Mouse (Mus musculus) CH12F3 (cell line): ENCODE measurements around the gene Ctso.

Experiments used
- in situ Hi-C: fragments of 300-500 bp; cut with MboI; formaldehyde crosslinking; loops from 2 replicates; pipeline ENCODE4 v1.14.3; 2020; ENCODE audit warnings: low sequenced_read_pairs

Ctso gene

DNA sequence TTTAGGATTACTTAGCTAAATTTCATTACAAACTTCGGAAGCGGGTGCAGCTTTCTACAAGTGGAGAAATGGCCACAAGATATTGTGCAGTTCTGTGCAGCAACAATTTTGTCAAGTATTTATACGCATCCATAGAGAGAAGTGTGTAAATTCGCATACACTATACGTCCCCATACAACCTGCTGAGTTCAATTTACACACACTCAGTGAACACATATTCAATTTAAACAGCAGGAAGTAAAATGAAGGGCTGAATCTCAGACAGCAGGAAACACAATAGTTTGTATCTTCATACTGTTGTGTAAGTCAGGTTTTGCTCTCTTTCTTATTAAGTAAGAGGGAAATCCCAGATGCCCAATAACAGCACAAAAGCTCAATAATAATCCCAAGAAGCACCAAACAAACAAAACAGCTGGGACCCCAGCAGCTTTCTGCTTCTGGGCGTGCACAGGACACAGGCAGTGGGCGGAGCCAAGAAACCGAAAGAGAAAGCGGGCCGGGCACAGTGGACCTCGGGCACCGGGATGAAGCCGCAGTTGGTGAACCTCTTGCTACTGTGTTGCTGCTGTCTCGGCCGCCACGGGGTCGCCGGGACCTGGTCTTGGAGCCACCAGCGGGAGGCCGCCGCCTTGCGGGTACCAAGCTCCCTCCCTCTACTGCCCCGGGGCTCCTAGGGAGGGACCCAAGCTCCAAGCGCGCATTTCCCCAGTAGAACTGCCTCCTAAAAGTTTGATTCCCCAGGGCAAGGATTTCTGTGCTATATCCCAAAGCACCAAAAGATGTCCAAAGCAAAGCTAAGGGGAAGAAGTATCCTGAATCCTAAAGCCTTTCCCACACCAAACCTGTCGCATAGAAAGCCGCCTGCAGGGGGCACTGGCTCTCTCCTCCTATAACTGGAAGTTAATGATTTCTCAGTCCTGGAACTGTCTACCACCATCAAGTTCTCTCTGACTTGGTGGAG, at the start of gene Ctso:
Gene Ctso (plus strand): TSS at position 461 of the 961 bp plus-strand sequence.
- in situ Hi-C loops = no loop called here

DNA sequence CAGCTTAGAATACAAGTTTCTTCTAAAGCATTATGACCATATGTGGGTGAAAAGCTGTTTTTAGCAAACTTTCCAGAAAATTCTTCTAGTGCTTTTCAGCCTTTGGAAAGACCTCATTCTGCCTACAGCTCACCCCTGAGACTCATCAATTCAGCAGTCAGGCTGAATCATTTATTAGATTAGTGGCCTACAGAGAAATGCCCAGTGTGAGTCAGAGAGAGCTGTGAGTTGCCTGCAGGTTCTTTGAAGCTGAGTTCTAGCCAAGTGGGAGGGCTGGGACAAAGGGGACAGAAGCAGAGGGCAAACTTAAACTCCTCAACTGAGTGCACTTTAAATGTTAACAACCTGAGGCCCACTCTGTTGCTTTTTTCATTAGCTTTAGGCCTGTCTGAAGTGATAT, 48.5 kb upstream of the Ctso start:
- in situ Hi-C loops = no loop called here

DNA sequence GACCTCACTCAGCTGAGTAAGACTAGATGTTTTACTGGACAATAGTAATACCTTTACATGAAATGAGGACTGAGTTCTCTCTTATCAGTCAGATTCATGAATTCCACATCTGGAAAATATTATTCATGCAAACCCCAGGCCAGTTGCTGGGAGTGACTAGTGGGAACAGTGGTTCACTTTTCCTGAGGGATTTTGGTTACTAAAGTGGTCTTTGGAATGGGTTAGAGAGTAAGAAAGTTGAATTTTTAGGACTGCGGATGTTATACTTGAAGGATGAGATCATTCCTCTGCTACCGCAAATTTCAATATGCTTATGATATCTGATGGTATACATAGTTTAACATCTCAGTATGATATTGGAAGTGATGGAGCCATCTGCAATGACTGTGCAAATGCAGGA, 46.8 kb upstream of the Ctso start:
- in situ Hi-C loops = no loop called here

DNA sequence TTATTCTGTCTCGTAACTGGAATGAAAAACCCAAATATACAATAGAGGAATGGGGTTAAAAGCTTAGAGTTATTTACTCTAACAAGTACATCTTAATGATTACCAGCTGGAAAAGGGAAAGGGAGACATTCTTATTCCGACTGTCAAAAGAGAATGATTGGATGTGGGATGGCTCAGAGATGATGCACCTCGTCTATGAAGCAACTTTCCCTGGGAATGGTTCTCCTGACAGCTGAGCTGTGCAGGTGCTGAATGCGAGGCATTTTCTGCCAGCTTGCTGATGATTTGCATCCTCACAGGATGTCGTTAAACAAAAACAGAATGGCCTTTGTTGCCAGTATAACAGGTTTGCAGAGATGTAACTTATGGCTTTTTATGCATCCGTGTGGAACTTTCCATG, 43.3 kb upstream of the Ctso start:
- in situ Hi-C loops = no loop called here

DNA sequence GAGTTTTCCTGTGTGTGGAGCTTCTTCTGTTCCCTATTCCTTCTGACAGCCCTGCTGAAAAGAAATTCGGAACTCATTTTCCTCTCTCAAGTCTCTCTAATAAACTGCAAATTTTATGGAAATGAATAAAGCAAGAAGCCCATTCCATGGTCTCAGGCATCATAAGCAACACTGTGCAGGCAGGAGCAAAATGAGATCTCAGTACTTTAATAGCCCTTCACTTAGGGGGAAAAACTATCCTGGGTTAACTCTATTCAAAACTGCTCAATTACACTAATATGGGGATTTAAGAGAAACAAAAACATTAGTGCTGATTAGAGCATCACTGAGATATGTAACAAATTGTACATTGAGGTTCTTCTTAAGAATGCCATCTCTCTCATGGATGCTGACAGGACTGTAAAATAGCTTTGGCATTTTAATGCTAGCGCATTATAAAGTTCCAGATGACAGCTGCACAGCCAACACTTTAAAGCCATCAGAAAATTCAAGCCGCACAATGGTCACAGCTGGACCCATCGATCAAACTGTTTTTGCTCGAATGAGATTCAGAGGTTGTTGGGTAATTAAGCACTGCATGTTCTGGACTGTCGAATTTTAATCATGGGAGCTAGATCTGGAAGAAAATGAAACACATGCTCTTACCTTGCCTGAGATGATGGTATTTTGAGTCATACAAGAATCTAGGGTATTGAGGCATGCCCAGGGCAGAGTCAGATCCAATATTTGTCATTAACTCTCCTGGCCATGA, 21.9 kb upstream of the Ctso start:
- in situ Hi-C loops = loop anchor here (25.0 kb wide), 1 partner anchor 1823 kb away; no protein-coding TSS in a partner anchor

DNA sequence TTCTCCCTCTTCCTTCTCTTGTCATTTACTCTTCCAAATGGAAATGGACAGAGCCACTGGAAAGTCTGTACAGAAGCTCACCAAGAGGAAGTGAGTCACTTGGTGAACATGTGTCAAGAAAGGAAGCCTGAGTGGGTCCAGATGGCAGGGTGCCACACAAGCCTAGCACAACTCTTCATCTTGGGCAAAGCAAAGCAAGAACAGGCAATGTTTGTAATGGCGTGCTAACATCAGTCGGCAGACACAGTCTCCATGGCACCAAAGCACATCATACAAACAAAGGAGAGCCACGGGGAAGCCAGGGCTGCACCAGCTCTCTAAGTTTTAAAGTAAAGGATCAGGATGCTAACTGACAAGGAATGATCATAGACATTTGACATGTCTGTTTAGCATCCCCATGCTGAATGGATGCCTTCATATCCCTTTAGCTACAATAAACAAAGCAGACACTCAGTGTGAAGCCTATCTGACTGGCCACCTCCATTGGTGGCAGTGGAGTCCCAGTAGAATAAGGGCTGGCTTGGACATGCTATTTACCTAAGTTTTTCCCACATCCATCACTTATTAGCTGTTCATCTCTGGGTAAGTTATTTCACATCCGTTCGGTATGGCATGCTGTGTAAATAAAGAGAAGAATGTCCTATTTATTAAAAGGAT, 16.2 kb upstream of the Ctso start:
- in situ Hi-C loops = loop anchor here (25.0 kb wide), 1 partner anchor 1829 kb away; no protein-coding TSS in a partner anchor

DNA sequence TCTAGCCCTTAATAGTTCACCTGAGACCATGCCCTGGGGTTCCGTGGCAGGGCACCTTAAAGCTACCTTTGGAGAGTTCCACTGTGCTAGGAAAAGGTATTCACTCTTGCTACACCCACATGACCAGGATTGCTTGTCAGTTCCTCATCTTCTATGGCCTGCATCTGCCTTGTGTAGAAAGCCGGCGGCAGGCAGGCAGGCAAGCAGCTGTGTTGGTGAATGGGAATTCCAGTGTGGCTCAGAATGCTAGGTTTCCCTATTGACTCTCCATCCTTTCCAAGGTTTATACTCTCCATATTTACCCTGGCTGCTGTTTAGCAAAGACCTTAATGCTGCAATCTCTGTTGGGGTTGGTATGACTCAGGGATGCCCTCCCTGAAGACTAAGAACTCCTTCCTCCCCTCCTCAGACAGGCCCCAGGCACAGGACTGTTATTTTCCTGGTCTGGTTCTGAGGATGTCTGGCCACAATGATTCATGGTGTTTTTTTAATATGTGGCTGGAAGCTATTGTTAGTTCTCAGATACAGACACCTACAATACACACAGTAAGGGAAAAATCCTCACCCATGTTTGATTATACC, 15.0 kb upstream of the Ctso start:
- in situ Hi-C loops = loop anchor here (25.0 kb wide), 1 partner anchor 1830 kb away; no protein-coding TSS in a partner anchor

DNA sequence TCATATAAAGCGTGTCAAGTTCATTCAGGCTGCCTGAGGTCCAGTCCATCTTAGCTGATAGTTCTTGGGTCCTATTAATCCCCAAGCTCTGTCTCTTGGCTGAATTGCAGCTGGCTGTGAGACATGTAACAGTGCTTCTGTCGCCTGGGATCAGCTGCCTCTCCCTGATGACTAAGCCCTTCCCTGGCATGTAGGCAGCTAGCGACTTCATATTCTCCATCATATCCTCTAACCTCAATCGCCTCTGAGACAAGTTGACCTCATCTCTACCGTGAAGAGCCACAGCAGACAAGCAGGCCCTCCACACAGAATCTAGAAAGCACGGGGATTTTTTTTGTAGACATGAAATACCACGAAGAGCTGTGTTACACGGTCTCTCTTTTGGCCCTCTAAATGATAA, 14.2 kb upstream of the Ctso start:
- in situ Hi-C loops = loop anchor here (25.0 kb wide), 1 partner anchor 1831 kb away; no protein-coding TSS in a partner anchor

DNA sequence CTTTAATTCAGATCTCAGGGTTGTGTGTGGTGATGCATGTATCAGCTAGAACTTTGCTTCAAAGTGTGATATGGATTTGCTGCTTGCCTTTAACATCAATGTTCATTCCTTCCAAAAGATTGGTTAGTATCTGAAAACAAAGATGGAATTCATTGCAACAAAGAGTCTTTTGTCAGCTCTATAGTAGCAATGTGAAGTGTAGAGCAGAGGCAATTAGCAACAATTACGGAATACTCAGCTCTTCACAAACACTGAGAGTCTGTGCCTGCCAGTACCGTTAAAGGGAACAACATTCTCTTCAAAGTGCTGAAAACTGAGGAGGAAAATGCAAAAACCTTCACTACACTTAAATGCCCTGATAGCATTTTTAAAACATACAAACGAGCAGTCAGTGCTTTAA, 12.7 kb upstream of the Ctso start:
- in situ Hi-C loops = loop anchor here (25.0 kb wide), 1 partner anchor 1832 kb away; no protein-coding TSS in a partner anchor

DNA sequence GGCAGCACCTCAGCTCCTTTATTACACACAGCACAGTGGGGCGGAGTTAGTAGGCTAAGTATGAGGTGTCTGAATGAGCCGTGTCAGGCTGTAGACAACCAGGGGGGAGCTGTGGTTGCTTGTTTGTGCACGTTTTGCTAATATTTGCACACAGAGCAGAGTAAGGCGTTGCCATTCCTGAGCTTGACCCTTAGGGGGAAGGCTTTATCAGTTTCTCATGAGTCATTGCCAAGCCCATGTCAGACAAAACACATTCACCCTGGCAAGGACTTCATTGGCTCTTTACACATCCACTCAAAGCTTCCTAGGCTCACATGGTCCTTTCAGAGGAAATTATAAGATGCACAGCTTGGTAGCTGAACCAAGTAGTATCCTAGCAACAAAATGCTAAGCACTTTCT, 9.5 kb upstream of the Ctso start:
- in situ Hi-C loops = loop anchor here (25.0 kb wide), 1 partner anchor 1836 kb away; no protein-coding TSS in a partner anchor

DNA sequence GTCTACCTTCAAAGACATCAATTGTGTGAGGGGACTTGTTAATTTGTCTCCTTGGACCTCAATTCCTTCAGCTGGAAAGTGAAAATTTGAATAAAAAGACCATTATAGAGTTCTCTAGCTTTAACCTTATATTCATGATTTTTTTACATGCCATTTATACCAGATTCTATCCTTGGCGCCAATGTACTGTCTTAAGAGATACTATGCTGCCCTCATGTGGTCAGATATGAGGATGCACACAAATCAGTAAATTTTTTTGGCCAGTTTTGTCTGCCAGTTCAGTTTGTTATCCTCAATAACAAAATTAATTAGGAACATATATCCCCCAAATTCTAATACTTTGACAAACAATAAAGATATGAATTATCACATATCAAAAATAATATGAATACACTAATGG, 7.5 kb upstream of the Ctso start:
- in situ Hi-C loops = loop anchor here (25.0 kb wide), 1 partner anchor 1838 kb away; no protein-coding TSS in a partner anchor

DNA sequence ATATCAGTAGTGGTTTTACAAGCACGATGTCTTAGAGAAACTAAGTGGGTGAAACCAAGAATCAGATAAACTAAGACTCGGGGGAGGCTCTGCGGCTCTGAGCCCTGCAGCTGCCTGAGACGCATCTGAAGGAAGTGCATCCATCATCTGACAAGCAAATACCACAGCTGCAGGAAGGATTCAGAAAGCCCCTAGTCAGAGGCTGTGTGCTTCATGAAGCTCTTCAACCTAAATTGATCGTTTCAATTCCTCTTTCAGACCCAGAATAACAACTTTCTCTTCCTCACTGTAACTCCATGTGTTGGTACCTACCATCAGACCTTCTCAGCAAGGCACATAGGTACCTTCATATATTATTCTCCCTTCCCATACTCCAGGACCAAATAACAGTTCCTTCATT, 6.5 kb upstream of the Ctso start:
- in situ Hi-C loops = no loop called here

DNA sequence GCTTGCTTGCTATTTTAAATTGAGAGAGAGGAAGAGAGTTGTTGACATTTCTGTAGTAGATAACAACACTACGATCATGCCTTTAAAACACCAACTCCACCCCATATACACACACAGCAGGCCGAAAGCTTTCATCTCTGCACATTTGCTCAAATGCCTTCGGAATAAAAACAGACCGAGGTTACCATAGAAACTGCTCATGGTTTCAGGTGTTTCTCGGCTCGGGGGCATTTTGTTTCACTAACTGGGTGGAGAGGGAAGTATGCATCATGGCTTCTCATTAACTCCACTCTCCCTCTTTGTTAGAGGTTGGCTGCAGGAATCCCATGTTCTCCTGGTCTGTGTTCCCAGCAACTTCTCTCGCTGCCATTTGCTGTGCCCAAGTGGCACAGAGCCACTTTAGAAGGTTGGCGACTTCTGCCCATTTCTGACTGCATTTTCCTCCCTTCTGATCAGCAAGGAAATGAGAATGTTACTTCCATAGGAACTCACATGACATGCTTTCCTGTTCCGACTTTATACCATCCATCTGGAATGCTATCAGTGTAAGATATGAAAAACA, 5.6 kb upstream of the Ctso start:
- in situ Hi-C loops = no loop called here

DNA sequence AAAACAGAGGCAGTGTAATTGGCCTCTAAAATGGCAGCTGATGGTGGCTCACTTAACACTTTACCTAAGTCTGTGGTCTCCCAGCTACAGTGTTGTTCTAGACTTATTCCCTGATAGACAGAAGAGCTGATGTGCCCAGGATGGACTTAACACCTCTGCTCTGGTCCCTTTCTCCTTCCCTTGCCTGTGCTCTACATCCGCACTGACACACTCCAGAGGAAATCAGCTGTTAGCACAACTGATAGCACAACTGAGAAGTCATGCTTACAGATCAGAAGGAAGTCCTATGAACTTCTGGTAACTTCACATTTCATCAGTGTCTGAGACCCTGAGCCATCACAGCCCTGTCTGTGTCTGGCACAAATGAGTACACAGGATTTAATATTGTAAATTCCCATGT, 3.3 kb upstream of the Ctso start:
- in situ Hi-C loops = no loop called here

DNA sequence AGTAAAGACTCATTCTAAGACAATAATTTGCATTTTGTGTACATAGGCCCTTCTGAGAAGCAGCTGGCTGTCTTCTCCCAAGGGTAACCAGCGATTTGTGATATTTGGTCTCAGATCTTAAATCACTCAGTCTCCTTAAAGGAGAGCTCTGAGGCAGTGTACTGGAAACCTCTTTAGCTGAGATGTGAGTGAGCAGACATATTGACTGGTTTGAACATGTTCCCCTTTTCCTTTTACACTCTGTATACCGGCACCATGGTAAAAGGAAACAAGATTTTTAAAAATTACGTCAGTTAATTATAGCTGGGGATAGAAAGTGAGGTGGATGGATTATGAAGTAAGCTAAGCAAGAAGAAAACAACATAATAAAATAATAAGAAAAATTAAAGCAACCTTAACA, 706 bp upstream of the Ctso start:
- in situ Hi-C loops = no loop called here

DNA sequence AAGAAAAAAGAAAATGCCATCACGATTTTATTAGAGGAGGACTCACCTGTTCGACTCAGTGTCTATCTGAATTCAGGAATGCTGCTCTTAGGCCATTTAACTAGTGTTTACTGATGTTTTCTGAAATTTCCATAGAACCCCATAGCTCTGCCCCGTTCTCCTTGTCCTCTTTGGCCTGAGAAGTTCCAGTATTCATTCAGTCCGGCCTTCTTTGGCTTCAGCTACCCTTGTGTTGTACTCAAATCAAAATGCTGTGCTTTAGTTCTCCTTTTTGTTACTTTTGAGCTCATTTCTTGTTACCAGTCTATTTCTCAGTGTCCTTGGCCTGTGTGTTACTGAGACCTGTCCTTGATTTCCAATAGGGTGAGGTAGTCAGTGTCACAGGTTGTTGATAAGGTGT, 947 bp downstream of the Ctso start:
- in situ Hi-C loops = no loop called here

DNA sequence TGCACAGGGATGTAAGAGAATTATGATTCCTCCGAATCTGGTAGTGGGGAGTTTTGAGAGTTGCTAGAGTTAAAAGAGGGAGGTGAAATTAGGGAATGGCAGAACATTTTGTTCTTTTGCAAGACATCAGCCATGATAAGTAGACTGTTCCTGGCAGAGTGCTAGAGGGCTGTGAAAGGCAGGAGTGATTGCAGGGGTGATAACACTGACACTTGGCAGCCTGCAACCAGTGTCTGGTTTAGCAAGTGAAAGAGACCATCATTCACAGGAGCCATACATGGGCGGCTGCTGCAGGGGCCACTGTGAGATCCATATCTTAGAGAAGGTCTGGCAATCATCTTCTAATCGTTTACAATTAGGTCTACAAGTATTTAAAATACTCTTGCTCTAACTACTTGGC, 6.5 kb downstream of the Ctso start:
- in situ Hi-C loops = no loop called here

DNA sequence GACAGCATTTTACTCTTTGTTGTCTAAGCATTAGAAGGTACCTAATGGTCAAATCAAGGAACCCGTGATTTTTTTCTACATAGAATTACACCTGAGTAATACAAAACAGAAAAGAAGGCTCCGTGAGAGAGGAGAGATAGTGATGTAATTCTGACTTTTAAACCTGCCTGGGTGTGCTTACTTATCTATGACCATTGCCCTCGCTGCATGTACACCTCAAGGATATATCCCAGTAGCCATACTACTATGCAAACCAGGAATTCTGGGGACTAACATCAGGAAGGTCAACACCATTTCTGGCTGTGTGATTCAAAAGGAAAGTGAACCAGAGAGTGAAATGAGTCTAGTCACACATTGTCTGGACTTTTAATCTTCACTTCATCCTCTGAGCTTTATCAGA, 9.9 kb downstream of the Ctso start:
- in situ Hi-C loops = no loop called here

DNA sequence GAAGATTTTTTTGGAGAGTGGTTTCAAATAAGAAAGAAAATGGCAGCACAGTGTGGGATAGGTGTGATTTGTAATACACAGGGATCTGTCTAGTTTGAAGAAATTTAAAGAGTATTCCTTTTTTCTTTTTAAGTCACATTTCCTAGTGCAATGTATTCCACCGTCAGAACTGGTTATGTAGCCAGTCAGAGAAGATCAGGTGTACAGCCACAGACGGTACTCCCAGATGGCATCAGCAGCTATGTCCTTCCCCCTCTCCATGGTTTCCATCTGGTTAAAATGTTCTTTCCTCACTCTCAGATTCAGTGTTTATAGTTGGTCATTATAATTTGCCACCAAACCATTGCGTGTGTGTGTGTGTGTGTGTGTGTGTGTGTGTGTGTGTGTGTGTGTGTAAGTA, 10.7 kb downstream of the Ctso start:
- in situ Hi-C loops = no loop called here

DNA sequence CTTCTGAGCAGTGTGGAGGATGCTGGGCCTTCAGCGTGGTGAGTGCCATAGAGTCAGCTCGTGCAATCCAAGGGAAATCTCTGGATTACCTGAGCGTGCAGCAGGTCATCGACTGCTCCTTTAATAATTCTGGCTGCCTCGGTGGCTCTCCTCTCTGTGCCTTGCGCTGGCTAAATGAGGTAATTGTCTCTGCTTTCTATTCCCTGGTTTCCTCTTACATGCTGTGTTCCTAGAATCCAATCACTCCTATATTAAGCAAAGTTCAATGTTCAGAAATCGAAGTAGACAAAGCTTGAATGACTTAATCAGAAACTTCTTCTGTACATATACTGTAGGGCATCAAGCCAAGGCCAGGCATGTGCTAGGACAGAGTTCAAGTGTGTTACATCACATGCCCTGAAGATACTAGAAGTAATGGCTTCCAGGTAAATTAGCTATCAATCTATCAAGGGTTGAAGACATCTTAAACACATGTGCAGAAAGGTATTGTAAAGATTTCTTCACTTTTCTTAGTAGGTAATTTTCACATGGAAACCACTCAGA, 12.5 kb downstream of the Ctso start:
- in situ Hi-C loops = no loop called here
